Mouse (Mus musculus) lung, embryonic 15.5 days (tissue): ENCODE data around the gene Edf1. TPM values are rescaled to one million over a fixed set of nuclear protein-coding genes. Genes with fewer than 3 reads are reported as not detected.

Experiments
- polyA plus RNA-seq: library from polyadenylated mRNA; unstranded; fragments of >200 nt; fragmentation: Nextera tagmentation; extraction: Ambion mirVana; gene quantifications from 2 replicates; pipeline ENCODE4 v1.2.1, GENCODE M21; 2015

Edf1 gene
- polyA plus RNA-seq, 1 experiment from 2014 or later = 311 TPM

Other genes starting within 250 kb of the Edf1 start
- 0.45 and 0.48 TPM in 2 replicates for gene Grin1, start 238.7 kb upstream of the Edf1 start, polyA plus RNA-seq
- 48.8 and 52.0 TPM in 2 replicates for gene Man1b1, start 225.5 kb upstream of the Edf1 start, polyA plus RNA-seq
- 14.5 and 14.9 TPM in 2 replicates for gene Dpp7, start 201.5 kb upstream of the Edf1 start, polyA plus RNA-seq
- gene Uap1l1, start 192.2 kb upstream of the Edf1 start, polyA plus RNA-seq = 16.4 and 20.5 TPM in 2 replicates
- gene Sapcd2, start 185.5 kb upstream of the Edf1 start, polyA plus RNA-seq = 42.2 and 45.2 TPM in 2 replicates
- 2.1 and 3.6 TPM in 2 replicates for gene Entpd2, start 162.0 kb upstream of the Edf1 start, polyA plus RNA-seq
- gene Npdc1, start 158.5 kb upstream of the Edf1 start, polyA plus RNA-seq = 27.5 and 28.7 TPM in 2 replicates
- gene Fut7, start 134.6 kb upstream of the Edf1 start, polyA plus RNA-seq = 0.11 TPM in 1 of 2 replicates, not detected in the other
- 4.5 and 4.8 TPM in 2 replicates for gene Abca2, start 129.1 kb upstream of the Edf1 start, polyA plus RNA-seq
- gene Clic3, start 101.0 kb upstream of the Edf1 start, polyA plus RNA-seq = 77.9 and 90.3 TPM in 2 replicates
- gene Paxx, start 96.8 kb upstream of the Edf1 start, polyA plus RNA-seq = 31.5 and 37.0 TPM in 2 replicates
- gene Ptgds, start 87.8 kb upstream of the Edf1 start, polyA plus RNA-seq = 10.2 and 24.3 TPM in 2 replicates
- not detected in 2 replicates for gene Lcn12, start 63.9 kb upstream of the Edf1 start, polyA plus RNA-seq
- 72.8 and 76.2 TPM in 2 replicates for gene Fbxw5, start 57.1 kb upstream of the Edf1 start, polyA plus RNA-seq
- gene C8g, start 56.1 kb upstream of the Edf1 start, polyA plus RNA-seq = 5.8 and 6.6 TPM in 2 replicates
- 37.1 and 41.3 TPM in 2 replicates for gene Traf2, start 10.9 kb upstream of the Edf1 start, polyA plus RNA-seq
- 4.5 and 7.1 TPM in 2 replicates for gene Mamdc4, start 17.0 kb downstream of the Edf1 start, polyA plus RNA-seq
- gene Phpt1, start 17.4 kb downstream of the Edf1 start, polyA plus RNA-seq = 163 and 177 TPM in 2 replicates
- gene Ajm1, start 23.9 kb downstream of the Edf1 start, polyA plus RNA-seq = 0.09 TPM in 1 of 2 replicates, not detected in the other
- 74.0 and 75.2 TPM in 2 replicates for gene Rabl6, start 50.7 kb downstream of the Edf1 start, polyA plus RNA-seq
- 0.17 and 0.45 TPM in 2 replicates for gene Ccdc183, start 59.8 kb downstream of the Edf1 start, polyA plus RNA-seq
- 26.8 and 27.2 TPM in 2 replicates for gene Tmem141, start 64.2 kb downstream of the Edf1 start, polyA plus RNA-seq
- 2.4 and 3.6 TPM in 2 replicates for gene Fcna, start 70.2 kb downstream of the Edf1 start, polyA plus RNA-seq
- 0.26 and 0.40 TPM in 2 replicates for gene Lcn8, start 95.3 kb downstream of the Edf1 start, polyA plus RNA-seq
- not detected in 2 replicates for gene Lcn5, start 100.1 kb downstream of the Edf1 start, polyA plus RNA-seq
- gene Lcn6, start 118.9 kb downstream of the Edf1 start, polyA plus RNA-seq = not detected in 2 replicates
- not detected in 2 replicates for gene Lcn10, start 124.9 kb downstream of the Edf1 start, polyA plus RNA-seq
- not detected in 2 replicates for gene Obp2a, start 142.2 kb downstream of the Edf1 start, polyA plus RNA-seq
- gene Bmyc, start 148.9 kb downstream of the Edf1 start, polyA plus RNA-seq = 64.4 and 69.3 TPM in 2 replicates
- gene Obp2b, start 179.2 kb downstream of the Edf1 start, polyA plus RNA-seq = not detected in 2 replicates
- not detected in 2 replicates for gene Lcn3, start 207.7 kb downstream of the Edf1 start, polyA plus RNA-seq
- not detected in 2 replicates for gene Lcn11, start 219.2 kb downstream of the Edf1 start, polyA plus RNA-seq
- gene Gm13539, start 224.4 kb downstream of the Edf1 start, polyA plus RNA-seq = not detected in 2 replicates